Mouse (Mus musculus): Measurements from ENCODE around the gene Sox5. TPM values are rescaled to one million over a fixed set of nuclear protein-coding genes. Genes with fewer than 3 reads are reported as not detected.

Gene Sox5
- polyA plus RNA-seq, 1 experiment, result 0.85 TPM

GRCm38 (mm10) chr6:144010995-144011394, 770.8 kb downstream of the Sox5 start:
- Histone ChIP-seq H3K27me3 (ENCODE audit: control insufficient read depth, insufficient read depth, low read length) (no peaks in the 10 kb centered on the region), H3K4me3 (ENCODE audit: low read depth, low read length) (no peak overlapping the region), H3K4me1 (ENCODE audit: control insufficient read depth, insufficient read depth, insufficient read length, low read length) (no peaks in the 10 kb centered on the region), H3K27ac (ENCODE audit: insufficient read depth, low read depth, low read length) (no peak overlapping the region), H3K36me3 (ENCODE audit: control insufficient read depth, insufficient read depth, low read length) (no peaks in the 10 kb centered on the region)
- TF ChIP-seq CTCF (IDR thresholded peaks at IDR 0.05; ENCODE audit: extremely low read depth, insufficient read length, insufficient replicate concordance, low read depth, low read length), result no peak
- no peak for TF ChIP-seq POLR2A (IDR thresholded peaks at IDR 0.05; ENCODE audit: low read depth, low read length)
- 52% methylated on average over 3 of the region's 3 CpGs for WGBS

- no peak overlapping the region for H3K27ac ChIP-seq (ENCODE audit: insufficient read depth, low read depth, low read length)
- H3K27me3 ChIP-seq (ENCODE audit: control insufficient read depth, insufficient read depth, low read length), result no peaks in the 10 kb centered on the region
- no peaks in the 10 kb centered on the region for H3K36me3 ChIP-seq (ENCODE audit: control insufficient read depth, insufficient read depth, low read length)
- no peak overlapping the region for H3K4me3 ChIP-seq (ENCODE audit: low read depth, low read length)
- no peaks in the 10 kb centered on the region for H3K4me1 ChIP-seq (ENCODE audit: control insufficient read depth, insufficient read depth, insufficient read length, low read length)
- TF ChIP-seq POLR2A (IDR thresholded peaks at IDR 0.05; ENCODE audit: low read depth, low read length), result no peak
- no peak for TF ChIP-seq CTCF (IDR thresholded peaks at IDR 0.05; ENCODE audit: extremely low read depth, insufficient read length, insufficient replicate concordance, low read depth, low read length)
Measured at GRCm38 (mm10) chr6:144010285-144010684, 771.5 kb downstream of the Sox5 start.

- no peak for TF ChIP-seq CTCF (IDR thresholded peaks at IDR 0.05; ENCODE audit: extremely low read depth, insufficient read length, insufficient replicate concordance, low read depth, low read length)
- TF ChIP-seq POLR2A (IDR thresholded peaks at IDR 0.05; ENCODE audit: low read depth, low read length), result no peak
- H3K4me3 ChIP-seq (ENCODE audit: low read depth, low read length), result no peak overlapping the region
- no peak overlapping the region for H3K27ac ChIP-seq (ENCODE audit: insufficient read depth, low read depth, low read length)
- WGBS, result 87% methylated on average over 6 of the region's 6 CpGs
- no peaks in the 10 kb centered on the region for H3K4me1 ChIP-seq (ENCODE audit: control insufficient read depth, insufficient read depth, insufficient read length, low read length)
- H3K36me3 ChIP-seq (ENCODE audit: control insufficient read depth, insufficient read depth, low read length), result no peaks in the 10 kb centered on the region
- H3K27me3 ChIP-seq (ENCODE audit: control insufficient read depth, insufficient read depth, low read length), result no peaks in the 10 kb centered on the region
Measured at GRCm38 (mm10) chr6:144005132-144005531, 776.6 kb downstream of the Sox5 start.

GRCm38 (mm10) chr6:143998201-143998600, 783.6 kb downstream of the Sox5 start:
- Histone ChIP-seq H3K27me3 (ENCODE audit: control insufficient read depth, insufficient read depth, low read length) (no peaks in the 10 kb centered on the region), H3K4me3 (ENCODE audit: low read depth, low read length) (no peak overlapping the region), H3K36me3 (ENCODE audit: control insufficient read depth, insufficient read depth, low read length) (no peaks in the 10 kb centered on the region), H3K27ac (ENCODE audit: insufficient read depth, low read depth, low read length) (no peak overlapping the region), H3K4me1 (ENCODE audit: control insufficient read depth, insufficient read depth, insufficient read length, low read length) (no peaks in the 10 kb centered on the region)
- no peak for TF ChIP-seq POLR2A (IDR thresholded peaks at IDR 0.05; ENCODE audit: low read depth, low read length)
- no peak for TF ChIP-seq CTCF (IDR thresholded peaks at IDR 0.05; ENCODE audit: extremely low read depth, insufficient read length, insufficient replicate concordance, low read depth, low read length)
- WGBS, result 84% methylated on average over 13 of the region's 13 CpGs

GRCm38 (mm10) chr6:143997616-143998015, 784.2 kb downstream of the Sox5 start:
- TF ChIP-seq POLR2A (IDR thresholded peaks at IDR 0.05; ENCODE audit: low read depth, low read length), result no peak
- no peak for TF ChIP-seq CTCF (IDR thresholded peaks at IDR 0.05; ENCODE audit: extremely low read depth, insufficient read length, insufficient replicate concordance, low read depth, low read length)
- H3K27ac ChIP-seq (ENCODE audit: insufficient read depth, low read depth, low read length), result no peak overlapping the region
- H3K36me3 ChIP-seq (ENCODE audit: control insufficient read depth, insufficient read depth, low read length), result no peaks in the 10 kb centered on the region
- no peaks in the 10 kb centered on the region for H3K27me3 ChIP-seq (ENCODE audit: control insufficient read depth, insufficient read depth, low read length)
- no peak overlapping the region for H3K4me3 ChIP-seq (ENCODE audit: low read depth, low read length)
- 85% methylated on average over 11 of the region's 11 CpGs for WGBS
- no peaks in the 10 kb centered on the region for H3K4me1 ChIP-seq (ENCODE audit: control insufficient read depth, insufficient read depth, insufficient read length, low read length)

- WGBS, result 74% methylated on average over 4 of the region's 4 CpGs
- no peak for TF ChIP-seq CTCF (IDR thresholded peaks at IDR 0.05; ENCODE audit: extremely low read depth, insufficient read length, insufficient replicate concordance, low read depth, low read length)
- no peak for TF ChIP-seq POLR2A (IDR thresholded peaks at IDR 0.05; ENCODE audit: low read depth, low read length)
- Histone ChIP-seq H3K4me3 (ENCODE audit: low read depth, low read length) (no peak overlapping the region), H3K4me1 (ENCODE audit: control insufficient read depth, insufficient read depth, insufficient read length, low read length) (no peaks in the 10 kb centered on the region), H3K27me3 (ENCODE audit: control insufficient read depth, insufficient read depth, low read length) (no peaks in the 10 kb centered on the region), H3K27ac (ENCODE audit: insufficient read depth, low read depth, low read length) (no peak overlapping the region), H3K36me3 (ENCODE audit: control insufficient read depth, insufficient read depth, low read length) (no peaks in the 10 kb centered on the region)
Measured at GRCm38 (mm10) chr6:143995046-143995445, 786.7 kb downstream of the Sox5 start.

GRCm38 (mm10) chr6:143987548-143987947, 794.2 kb downstream of the Sox5 start:
- no peaks in the 10 kb centered on the region for H3K4me1 ChIP-seq (ENCODE audit: control insufficient read depth, insufficient read depth, insufficient read length, low read length)
- no peak overlapping the region for H3K27ac ChIP-seq (ENCODE audit: insufficient read depth, low read depth, low read length)
- no peaks in the 10 kb centered on the region for H3K27me3 ChIP-seq (ENCODE audit: control insufficient read depth, insufficient read depth, low read length)
- no peak for TF ChIP-seq POLR2A (IDR thresholded peaks at IDR 0.05; ENCODE audit: low read depth, low read length)
- TF ChIP-seq CTCF (IDR thresholded peaks at IDR 0.05; ENCODE audit: extremely low read depth, insufficient read length, insufficient replicate concordance, low read depth, low read length), result no peak
- H3K36me3 ChIP-seq (ENCODE audit: control insufficient read depth, insufficient read depth, low read length), result no peaks in the 10 kb centered on the region
- H3K4me3 ChIP-seq (ENCODE audit: low read depth, low read length), result no peak overlapping the region

- 89% methylated on average over 8 of the region's 8 CpGs for WGBS
- Histone ChIP-seq H3K27ac (ENCODE audit: insufficient read depth, low read depth, low read length) (no peak overlapping the region), H3K4me1 (ENCODE audit: control insufficient read depth, insufficient read depth, insufficient read length, low read length) (no peaks in the 10 kb centered on the region), H3K4me3 (ENCODE audit: low read depth, low read length) (no peak overlapping the region), H3K36me3 (ENCODE audit: control insufficient read depth, insufficient read depth, low read length) (no peaks in the 10 kb centered on the region), H3K27me3 (ENCODE audit: control insufficient read depth, insufficient read depth, low read length) (no peaks in the 10 kb centered on the region)
- TF ChIP-seq CTCF (IDR thresholded peaks at IDR 0.05; ENCODE audit: extremely low read depth, insufficient read length, insufficient replicate concordance, low read depth, low read length) (no peak), POLR2A (IDR thresholded peaks at IDR 0.05; ENCODE audit: low read depth, low read length) (no peak)
Measured at GRCm38 (mm10) chr6:143980131-143980530, 801.6 kb downstream of the Sox5 start.

All from small intestine, adult 2 months (tissue).